Mouse (Mus musculus) kidney, postnatal 0 days (tissue): ENCODE data around the gene Azin2. TPM values are rescaled to one million over a fixed set of nuclear protein-coding genes. Genes with fewer than 3 reads are reported as not detected.

Source experiments
- ATAC-seq: fragments of 200-750 bp; cut with Nextera tagmentation; replicated peaks from 2 replicates; pipeline ENCODE4 v1.8.0; 2017; ENCODE audit warnings: low read depth, moderate number of reproducible peaks, moderate TSS enrichment, moderate library complexity; ENCODE audit not compliant: low FRiP score
- DNase-seq: peaks from one replicate; pipeline ENCODE4 v3.0.0-alpha.2; 2016; ENCODE audit warnings: low spot score
- H3K27ac ChIP-seq: fragments of 300-500 bp; sonication (generic); 2 replicates; pipeline ENCODE4 v1.5.1; 2014; ENCODE audit warnings: mild to moderate bottlenecking
- H3K27me3 ChIP-seq: fragments of 300-500 bp; sonication (generic); 2 replicates; pipeline ENCODE4 v1.6.1; 2014; ENCODE audit warnings: low read length, mixed read lengths; ENCODE audit not compliant: insufficient read depth
- H3K36me3 ChIP-seq: fragments of 300-500 bp; sonication (generic); 2 replicates; pipeline ENCODE4 v1.6.1; 2014; ENCODE audit warnings: low read length, mixed read lengths; ENCODE audit not compliant: insufficient read depth
- H3K4me1 ChIP-seq: fragments of 300-500 bp; sonication (generic); replicated peaks from 2 replicates; pipeline ENCODE4 v1.6.1; 2014; ENCODE audit warnings: antibody characterized with exemption, low read length, mixed read lengths; ENCODE audit not compliant: insufficient read depth
- H3K4me2 ChIP-seq: fragments of 300-500 bp; sonication (generic); 2 replicates; pipeline ENCODE4 v1.6.1; 2014; ENCODE audit warnings: mild to moderate bottlenecking, low read length, moderate library complexity, mixed read lengths
- H3K4me3 ChIP-seq: fragments of 300-500 bp; sonication (generic); replicated peaks from 2 replicates; pipeline ENCODE4 v1.5.1; 2014; ENCODE audit warnings: low read depth, low read length
- H3K9ac ChIP-seq: fragments of 300-500 bp; sonication (generic); 2 replicates; pipeline ENCODE4 v1.6.1; 2014; ENCODE audit warnings: low read depth, low read length
- H3K9me3 ChIP-seq: fragments of 300-500 bp; sonication (generic); replicated peaks from 2 replicates; pipeline ENCODE4 v1.6.1; 2016; ENCODE audit warnings: low read length, inconsistent platforms, mixed read lengths
- CTCF ChIP-seq: IDR thresholded peaks from 2 replicates; pipeline ENCODE4 v1.5.1; 2016; ENCODE audit warnings: antibody characterized with exemption, low read depth, mild to moderate bottlenecking, moderate library complexity
- WGBS: fragments of 180-500 bp; shearing (Covaris S2); extraction: QIAGEN DNeasy Blood & Tissue Kit; methylation state at CpG from one replicate; pipeline ENCODE4 v1.1.7; 2014; 5-methylcytosine and 5-hydroxymethylcytosine counted together
- polyA plus RNA-seq: library from polyadenylated mRNA; unstranded; fragments of >200 nt; fragmentation: Nextera tagmentation; extraction: Ambion mirVana; gene quantifications from 2 replicates; pipeline ENCODE4 v1.2.1, GENCODE M21; 2015

The Azin2 gene
- polyA plus RNA-seq, 1 experiment from 2014 or later: 21.5 TPM

GRCm38 (mm10) chr4:129000786-129001185 is 38.5 kb upstream of the Azin2 start:
- no peak for TF ChIP-seq CTCF
- no peak overlapping the region for H3K4me3 ChIP-seq
- 0 out of 2 replicates have a peak, but pooled peaks cover 8% of the 10 kb centered on the region for H3K4me1 ChIP-seq
- no peak overlapping the region for H3K4me2 ChIP-seq
- ATAC-seq (no peak), DNase-seq (no peak)
- no peaks in the 10 kb centered on the region for H3K27me3 ChIP-seq
- no peaks in the 10 kb centered on the region for H3K9me3 ChIP-seq
- H3K27ac ChIP-seq: no peak overlapping the region
- peaks cover 51% of the 10 kb centered on the region for H3K36me3 ChIP-seq
- WGBS: 71% methylated on average over 3 of the region's 3 CpGs
- H3K9ac ChIP-seq: no peak overlapping the region

- Histone ChIP-seq H3K27me3 (no peaks in the 10 kb centered on the region), H3K9ac (no peak overlapping the region), H3K9me3 (no peaks in the 10 kb centered on the region), H3K4me1 (0 out of 2 replicates have a peak, but pooled peaks cover 20% of the 10 kb centered on the region), H3K4me2 (no peak overlapping the region), H3K4me3 (no peak overlapping the region), H3K27ac (no peak overlapping the region), H3K36me3 (peaks cover 34% of the 10 kb centered on the region)
- 49% methylated on average over 8 of the region's 8 CpGs for WGBS
- ATAC-seq (no peak), DNase-seq (no peak)
- TF ChIP-seq CTCF: no peak
These were observed 36.2 kb upstream of the Azin2 start for GRCm38 (mm10) chr4:128998401-128998800.

GRCm38 (mm10) chr4:128997258-128997657 is 35.0 kb upstream of the Azin2 start:
- Histone ChIP-seq H3K4me3 (no peak overlapping the region), H3K4me1 (0 out of 2 replicates have a peak, but pooled peaks cover 20% of the 10 kb centered on the region), H3K9me3 (no peaks in the 10 kb centered on the region), H3K4me2 (no peak overlapping the region), H3K27me3 (no peaks in the 10 kb centered on the region), H3K27ac (no peak overlapping the region), H3K36me3 (peaks cover 26% of the 10 kb centered on the region), H3K9ac (no peak overlapping the region)
- DNase-seq (no peak), ATAC-seq (no peak)
- 63% methylated on average over 8 of the region's 8 CpGs for WGBS
- TF ChIP-seq CTCF: no peak

GRCm38 (mm10) chr4:128995238-128995637 is 33.0 kb upstream of the Azin2 start:
- TF ChIP-seq CTCF: no peak
- no peak for DNase-seq
- Histone ChIP-seq H3K4me1 (0 out of 2 replicates have a peak, but pooled peaks cover 20% of the 10 kb centered on the region), H3K4me2 (no peak overlapping the region), H3K4me3 (no peak overlapping the region), H3K27me3 (no peaks in the 10 kb centered on the region), H3K27ac (no peak overlapping the region), H3K9me3 (no peaks in the 10 kb centered on the region), H3K36me3 (peaks cover 9% of the 10 kb centered on the region; the same call in 1 of the 2 replicates), H3K9ac (no peak overlapping the region)
- 59% methylated on average over 7 of the region's 7 CpGs for WGBS
- no peak for ATAC-seq

- Histone ChIP-seq H3K4me2 (peak overlapping the region; percentile 93), H3K9me3 (no peaks in the 10 kb centered on the region), H3K36me3 (no peaks in the 10 kb centered on the region), H3K9ac (peak overlapping the region; percentile 77), H3K4me3 (peak overlapping the region; percentile 67), H3K27me3 (no peaks in the 10 kb centered on the region), H3K4me1 (0 out of 2 replicates have a peak, but pooled peaks cover 17% of the 10 kb centered on the region), H3K27ac (peak overlapping the region; percentile 78)
- TF ChIP-seq CTCF: no peak
- DNase-seq: no peak
- under 1% methylated on average over 12 of the region's 12 CpGs for WGBS
- no peak for ATAC-seq
These were observed 31.4 kb upstream of the Azin2 start for GRCm38 (mm10) chr4:128993675-128994074.

GRCm38 (mm10) chr4:128993025-128993662 is 30.9 kb upstream of the Azin2 start:
- WGBS: under 1% methylated on average over 49 of the region's 49 CpGs
- TF ChIP-seq CTCF: no peak
- H3K9ac ChIP-seq: peak overlapping the region; percentile 77
- H3K9me3 ChIP-seq: no peaks in the 10 kb centered on the region
- no peaks in the 10 kb centered on the region for H3K27me3 ChIP-seq
- DNase-seq: peak; percentile 98
- H3K4me3 ChIP-seq: peak overlapping the region; percentile 67
- peak overlapping the region; percentile 78 for H3K27ac ChIP-seq
- peak overlapping the region; percentile 93 for H3K4me2 ChIP-seq
- H3K36me3 ChIP-seq: no peaks in the 10 kb centered on the region
- 0 out of 2 replicates have a peak, but pooled peaks cover 12% of the 10 kb centered on the region for H3K4me1 ChIP-seq
- peak; percentile 98 for ATAC-seq

DNA sequence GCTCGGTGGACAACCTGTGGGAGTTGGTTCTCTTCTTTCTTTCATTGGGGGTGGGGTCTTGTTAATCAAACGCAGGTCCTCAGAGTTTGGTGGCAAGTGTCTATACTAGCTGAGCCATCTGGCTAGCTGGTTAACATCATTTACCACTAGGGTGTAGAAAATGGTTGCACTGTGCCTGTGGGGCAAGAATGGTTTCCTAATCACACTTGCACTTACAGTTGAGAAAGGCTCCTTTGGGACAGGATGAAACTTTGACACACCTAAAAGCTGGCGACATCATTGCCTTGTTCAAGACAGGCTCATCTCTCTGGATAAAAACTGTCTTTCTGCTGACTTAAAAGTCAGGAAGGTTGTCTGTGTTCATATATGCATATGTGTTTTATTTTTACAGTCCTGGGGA is 29.9 kb upstream of the Azin2 start:
- H3K9me3 ChIP-seq: no peaks in the 10 kb centered on the region

More for the DNA sequence above, 29.9 kb upstream of the Azin2 start:
- H3K27ac ChIP-seq: no peak overlapping the region
- DNase-seq (no peak), ATAC-seq (no peak)
- no peaks in the 10 kb centered on the region for H3K36me3 ChIP-seq
- H3K4me2 ChIP-seq: no peak overlapping the region
- H3K9ac ChIP-seq: no peak overlapping the region
- no peaks in the 10 kb centered on the region for H3K27me3 ChIP-seq
- H3K4me1 ChIP-seq: 0 out of 2 replicates have a peak, but pooled peaks cover 12% of the 10 kb centered on the region
- 90% methylated on average over 3 of the region's 3 CpGs for WGBS
- no peak for TF ChIP-seq CTCF
- H3K4me3 ChIP-seq: no peak overlapping the region
